12 mouse cellular contexts compared by ENCODE assay signal in the genomic region with DNA sequence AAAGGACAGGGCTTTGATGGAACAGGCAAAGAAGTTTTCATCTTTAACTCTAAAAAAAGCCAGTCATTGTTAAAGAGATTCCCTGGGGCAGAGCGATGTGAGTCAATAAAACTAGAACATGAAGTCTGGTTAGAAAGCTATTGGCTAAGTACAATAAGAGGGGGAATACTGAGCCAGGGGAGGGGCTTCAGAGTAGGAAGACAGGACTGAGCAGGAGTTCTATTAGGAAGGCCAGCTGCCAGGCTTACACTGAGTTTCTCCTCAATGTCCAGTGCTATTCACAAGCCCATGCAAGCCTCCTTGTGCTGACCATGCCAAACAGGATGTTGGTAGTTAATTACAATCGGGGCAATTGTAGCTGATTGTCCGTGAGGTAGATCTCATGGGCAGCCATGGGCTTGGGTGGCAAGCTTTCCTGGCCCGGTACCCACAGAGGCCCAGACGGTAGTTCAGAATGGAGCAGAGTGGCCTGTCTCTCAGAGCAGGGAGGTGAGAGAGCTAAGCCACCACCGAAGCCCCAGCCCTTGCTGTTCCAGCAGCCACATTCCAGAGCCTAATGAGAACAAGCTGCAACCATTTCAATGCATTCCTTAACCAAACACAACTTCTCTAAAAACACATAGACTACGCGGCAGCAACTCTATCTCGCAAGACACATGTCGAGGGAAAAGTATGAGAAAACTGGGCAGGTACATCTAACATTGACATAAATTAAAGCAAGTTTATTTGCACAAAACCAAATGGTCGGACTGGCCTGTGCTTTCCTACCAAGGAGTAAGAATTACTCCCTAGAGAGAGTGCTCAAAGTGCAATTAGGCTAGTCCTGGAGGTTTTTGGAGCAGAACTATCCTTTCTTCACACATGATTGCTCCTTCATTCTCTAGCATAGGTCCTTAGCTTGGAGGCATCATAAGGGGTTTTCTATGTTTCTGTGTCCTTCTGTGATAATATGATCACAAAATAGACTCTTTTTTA. TPM values are rescaled to one million over a fixed set of nuclear protein-coding genes. Genes with fewer than 3 reads are reported as not detected.
DNase-seq lines count a peak whose midpoint lies in the region; ATAC-seq and TF ChIP-seq lines count a peak whose summit lies in the region.
"Had no signal": no experiment of that assay in that cellular context is flagged by ENCODE, and none has a peak within 500 bp of the region (broad histone marks: within the 10 kb centered on the region; RNA-seq: fewer than 3 reads in every experiment).

No protein-coding gene starts in this region.

- no peaks in the 10 kb centered on the region for H3K4me1 ChIP-seq in hindbrain, embryonic 10.5 days (replicated peaks)
- H3K4me1 ChIP-seq in hindbrain, embryonic 13.5 days (replicated peaks) = no peaks in the 10 kb centered on the region
- peaks cover 11% of the 10 kb centered on the region for H3K4me1 ChIP-seq in embryonic fibroblast, embryonic 13.5 days (ENCODE audit: control insufficient read depth, insufficient read depth, low read length)
- H3K4me1 ChIP-seq in limb, embryonic 14.5 days (ENCODE audit: control insufficient read depth, insufficient read depth, low read length) = peaks cover 21% of the 10 kb centered on the region
- H3K4me1 ChIP-seq: midbrain, embryonic 12.5 days had no signal

- 64% methylated on average over 11 of the region's 11 CpGs for WGBS in hindbrain, embryonic 10.5 days
- WGBS in hindbrain, embryonic 13.5 days = 81% methylated on average over 11 of the region's 11 CpGs
- WGBS in limb, embryonic 14.5 days = 16% methylated on average over 11 of the region's 11 CpGs

- H3K36me3 ChIP-seq in hindbrain, embryonic 10.5 days = no peaks in the 10 kb centered on the region
- no peaks in the 10 kb centered on the region for H3K36me3 ChIP-seq in hindbrain, embryonic 13.5 days
- H3K36me3 ChIP-seq in limb, embryonic 14.5 days (ENCODE audit: control insufficient read depth, insufficient read depth, low read length) = no peaks in the 10 kb centered on the region
- H3K36me3 ChIP-seq: midbrain, embryonic 12.5 days had no signal

- no peak overlapping the region for H3K4me2 ChIP-seq in hindbrain, embryonic 13.5 days
- no peak overlapping the region; the same call in 1 of the 2 replicates for H3K4me2 ChIP-seq in limb, embryonic 14.5 days (replicated peaks; ENCODE audit: low read depth, low read length, severe bottlenecking)
- H3K4me2 ChIP-seq: midbrain, embryonic 12.5 days had no signal

- H3K27me3 ChIP-seq in hindbrain, embryonic 10.5 days (ENCODE audit: insufficient read depth, poor library complexity, severe bottlenecking) = no peaks in the 10 kb centered on the region
- no peaks in the 10 kb centered on the region for H3K27me3 ChIP-seq in hindbrain, embryonic 13.5 days
- no peaks in the 10 kb centered on the region for H3K27me3 ChIP-seq in limb, embryonic 14.5 days (ENCODE audit: control insufficient read depth, insufficient read depth, low read length)
- H3K27me3 ChIP-seq: midbrain, embryonic 12.5 days had no signal

- no peak for TF ChIP-seq CTCF in embryonic fibroblast, embryonic 13.5 days (IDR thresholded peaks at IDR 0.05; ENCODE audit: borderline replicate concordance, insufficient read depth, low read length)

- no peak for TF ChIP-seq POLR2A in embryonic fibroblast, embryonic 13.5 days (IDR thresholded peaks at IDR 0.05; ENCODE audit: low read depth, low read length)
- no peak for TF ChIP-seq POLR2A in limb, embryonic 14.5 days (IDR thresholded peaks at IDR 0.05; ENCODE audit: borderline replicate concordance, extremely low read depth, insufficient read depth, insufficient read length)

- H3K9ac ChIP-seq in hindbrain, embryonic 13.5 days = no peak overlapping the region
- no peak overlapping the region for H3K9ac ChIP-seq in limb, embryonic 14.5 days (ENCODE audit: low read depth, low read length, severe bottlenecking)
- H3K9ac ChIP-seq: midbrain, embryonic 12.5 days had no signal

- H3K27ac ChIP-seq in hindbrain, embryonic 10.5 days = peak overlapping the region; percentile 73
- H3K27ac ChIP-seq in hindbrain, embryonic 13.5 days = no peak overlapping the region
- H3K27ac ChIP-seq in embryonic fibroblast, embryonic 13.5 days (ENCODE audit: insufficient read depth, low read length) = peak overlapping the region; percentile 90
- H3K27ac ChIP-seq in limb, embryonic 14.5 days (replicated peaks; ENCODE audit: low read depth, low read length) = peak overlapping the region; percentile 85
- H3K27ac ChIP-seq: midbrain, embryonic 12.5 days had no signal

- no peak for ATAC-seq in hindbrain, embryonic 13.5 days (ENCODE audit: low FRiP score)
- ATAC-seq in limb, embryonic 14.5 days (ENCODE audit: low FRiP score, low read depth) = peak; percentile 89

- no peaks in the 10 kb centered on the region for H3K9me3 ChIP-seq in hindbrain, embryonic 10.5 days
- no peaks in the 10 kb centered on the region for H3K9me3 ChIP-seq in hindbrain, embryonic 13.5 days
- H3K9me3 ChIP-seq in limb, embryonic 14.5 days (ENCODE audit: control insufficient read depth, low read length) = no peaks in the 10 kb centered on the region
- H3K9me3 ChIP-seq: midbrain, embryonic 12.5 days had no signal

- peak; percentile 34 for DNase-seq in hindbrain, embryonic 10.5 days (ENCODE audit: low spot score)
- DNase-seq in embryo, embryonic 10.5 days (ENCODE audit: low spot score) = peak; percentile 68
- DNase-seq in limb, embryonic 14.5 days (ENCODE audit: low spot score) = peak; percentile 77
- DNase-seq in right cerebral cortex, adult 18-20 months = no peak
- no peak for DNase-seq in yolk sac, embryonic 10.5 days (ENCODE audit: low spot score)
- no peak for DNase-seq in adrenal gland, postnatal 10 days

- H3K4me3 ChIP-seq in hindbrain, embryonic 10.5 days = no peak overlapping the region
- no peak overlapping the region for H3K4me3 ChIP-seq in hindbrain, embryonic 13.5 days
- H3K4me3 ChIP-seq in embryonic fibroblast, embryonic 13.5 days (ENCODE audit: insufficient read depth, low read length) = no peak overlapping the region
- no peak overlapping the region for H3K4me3 ChIP-seq in limb, embryonic 14.5 days (replicated peaks; ENCODE audit: low read length)
- H3K4me3 ChIP-seq: midbrain, embryonic 12.5 days had no signal

RNA-seq across cellular contexts. Expression of a gene that starts 30.7 kb away (rescaled TPM):
- not detected in 2 replicates for polyA plus RNA-seq in hindbrain, embryonic 10.5 days (2016; fragmentation: Nextera tagmentation; extraction: Ambion mirVana)
- polyA plus RNA-seq in hindbrain, embryonic 13.5 days (2015; fragmentation: Nextera tagmentation; extraction: Ambion mirVana) = not detected in 2 replicates
- not detected in 2 replicates for polyA plus RNA-seq in embryonic fibroblast, embryonic 13.5 days (2011; ENCODE audit: insufficient read length, low read depth, missing spikeins)
- 0.08 and 0.14 TPM in 2 replicates for polyA plus RNA-seq in limb, embryonic 14.5 days (2012; rRNA removed)
- polyA plus RNA-seq in limb, embryonic 14.5 days (2014; fragmentation: Nextera tagmentation; extraction: Ambion mirVana) = not detected in 2 replicates
- not detected for total RNA-seq in adrenal gland, postnatal 10 days (2021)
- total RNA-seq: hematopoietic stem cell, adult 5-6 weeks; left cerebral cortex, postnatal 14 days had no signal
- polyA plus RNA-seq: forebrain, embryonic 11.5 days; midbrain, embryonic 12.5 days had no signal

RNA-seq across cellular contexts. Expression of a gene that starts 48.0 kb away (rescaled TPM):
- polyA plus RNA-seq in hindbrain, embryonic 10.5 days (2016; fragmentation: Nextera tagmentation; extraction: Ambion mirVana) = 64.2 and 73.6 TPM in 2 replicates
- polyA plus RNA-seq in hindbrain, embryonic 13.5 days (2015; fragmentation: Nextera tagmentation; extraction: Ambion mirVana) = 105 and 106 TPM in 2 replicates
- 148 and 161 TPM in 2 replicates for polyA plus RNA-seq in embryonic fibroblast, embryonic 13.5 days (2011; ENCODE audit: insufficient read length, low read depth, missing spikeins)
- 107 and 112 TPM in 2 replicates for polyA plus RNA-seq in limb, embryonic 14.5 days (2012; rRNA removed)
- 96.1 and 106 TPM in 2 replicates for polyA plus RNA-seq in limb, embryonic 14.5 days (2014; fragmentation: Nextera tagmentation; extraction: Ambion mirVana)
- 10 to 100 TPM; 83.4 to 84.7 TPM for total RNA-seq in adrenal gland, postnatal 10 days (2021)

Comparison
In these comparisons a context has a peak if more than half of its experiments do, and no peak if none do; other contexts are left out.
1. DNase-seq: peak in hindbrain, embryonic 10.5 days (single experiment), embryo, embryonic 10.5 days (single experiment) and limb, embryonic 14.5 days (single experiment); none in right cerebral cortex, adult 18-20 months (single experiment), yolk sac, embryonic 10.5 days (single experiment) and adrenal gland, postnatal 10 days (single experiment).